Mouse (Mus musculus) Patski (cell line): ENCODE results near the gene Adarb2. TPM values are rescaled to one million over a fixed set of nuclear protein-coding genes. Genes with fewer than 3 reads are reported as not detected.

Source experiments
- ATAC-seq: fragments of 100-300 bp; one replicate; pipeline ENCODE4 v1.8.0; 2021
- CTCF ChIA-PET: fragments of 350-600 bp; sonication (Branson Sonifier 250); formaldehyde crosslinking; loops from one replicate; lab custom pipeline; 2022; ENCODE audit warnings: inconsistent platforms; lab: Charles Lee
- POLR2A ChIA-PET: fragments of 350-600 bp; sonication (Branson Sonifier 250); formaldehyde crosslinking; loops from one replicate; lab custom pipeline; 2022; ENCODE audit warnings: antibody characterized with exemption, inconsistent platforms; lab: Charles Lee
- DNase-seq: peaks from one replicate; pipeline ENCODE4 v3.0.0-alpha.2; 2011; ENCODE audit warnings: low read depth, low spot score
- H3K27me3 ChIP-seq: fragments of 371-371 bp; one replicate; pipeline ENCODE4 v1.5.1; 2021
- CTCF ChIP-seq: fragments of 100-300 bp; IDR thresholded peaks from one replicate; pipeline ENCODE4 v1.5.1; 2021
- in situ Hi-C: fragments of 300-500 bp; cut with MboI; formaldehyde crosslinking; loops from 3 replicates; pipeline ENCODE4 v1.11.1; 2018; ENCODE audit warnings: low pct_unique_long_range_greater_than_20kb, mixed read lengths
- polyA plus RNA-seq: library from polyadenylated mRNA; unstranded; gene quantifications from one replicate; pipeline ENCODE4 v1.2.3, GENCODE M21; 2021

The Adarb2 gene
- polyA plus RNA-seq, 1 experiment from 2014 or later: 0.01 TPM

- no peak for DNase-seq
- ChIA-PET POLR2A (no interaction called here), CTCF (no interaction called here)
- ATAC-seq: no peak
- in situ Hi-C loops: no loop called here
- H3K27me3 ChIP-seq: no peaks in the 10 kb centered on the region
- no peak for TF ChIP-seq CTCF
Measured at GRCm38 (mm10) chr13:8369868-8370387, 167.3 kb downstream of the Adarb2 start.

- H3K27me3 ChIP-seq: no peaks in the 10 kb centered on the region
- DNase-seq: no peak
- POLR2A ChIA-PET: no interaction called here
- TF ChIP-seq CTCF: no peak
- in situ Hi-C loops: no loop called here
- CTCF ChIA-PET: interaction anchor here (1.1 kb wide), 1 partner anchor 56 kb away, joined by 3 read pairs; no protein-coding TSS in a partner anchor
- no peak for ATAC-seq
Measured at GRCm38 (mm10) chr13:8388541-8388940, 185.9 kb downstream of the Adarb2 start.

GRCm38 (mm10) chr13:8400265-8401041 lies 197.8 kb downstream of the Adarb2 start:
- in situ Hi-C loops: no loop called here
- CTCF ChIA-PET: interaction anchor here (1.0 kb wide), 1 partner anchor 12 kb away, joined by 3 read pairs; no protein-coding TSS in a partner anchor
- POLR2A ChIA-PET: interaction anchor here (0.5 kb wide), 1 partner anchor 215 kb away, joined by 3 read pairs; no protein-coding TSS in a partner anchor
- no peak for TF ChIP-seq CTCF
- ATAC-seq (no peak), DNase-seq (no peak)
- no peaks in the 10 kb centered on the region for H3K27me3 ChIP-seq

- ChIA-PET POLR2A (no interaction called here), CTCF (no interaction called here)
- in situ Hi-C loops: no loop called here
- DNase-seq: no peak
- no peak for TF ChIP-seq CTCF
- no peaks in the 10 kb centered on the region for H3K27me3 ChIP-seq
- ATAC-seq: no peak
Measured at GRCm38 (mm10) chr13:8402324-8402873, 199.7 kb downstream of the Adarb2 start.

GRCm38 (mm10) chr13:8406020-8406419 lies 203.4 kb downstream of the Adarb2 start:
- H3K27me3 ChIP-seq: no peaks in the 10 kb centered on the region
- no peak for ATAC-seq
- in situ Hi-C loops: no loop called here
- no peak for DNase-seq
- TF ChIP-seq CTCF: no peak
- POLR2A ChIA-PET: no interaction called here
- CTCF ChIA-PET: no interaction called here

GRCm38 (mm10) chr13:8410353-8411318 lies 208.0 kb downstream of the Adarb2 start:
- H3K27me3 ChIP-seq: no peaks in the 10 kb centered on the region
- POLR2A ChIA-PET: no interaction called here
- DNase-seq (no peak), ATAC-seq (no peak)
- in situ Hi-C loops: no loop called here
- TF ChIP-seq CTCF: no peak
- CTCF ChIA-PET: no interaction called here

- CTCF ChIA-PET: no interaction called here
- POLR2A ChIA-PET: interaction anchor here (0.6 kb wide), 1 partner anchor 280 kb away, joined by 3 read pairs; no protein-coding TSS in a partner anchor
- no peak for DNase-seq
- no peak for TF ChIP-seq CTCF
- in situ Hi-C loops: no loop called here
- ATAC-seq: no peak
- no peaks in the 10 kb centered on the region for H3K27me3 ChIP-seq
Measured at GRCm38 (mm10) chr13:8424019-8424719, 221.5 kb downstream of the Adarb2 start.

GRCm38 (mm10) chr13:8439188-8439835 lies 236.6 kb downstream of the Adarb2 start:
- no peaks in the 10 kb centered on the region for H3K27me3 ChIP-seq
- POLR2A ChIA-PET: interaction anchor here (0.6 kb wide), 1 partner anchor 245 kb away, joined by 3 read pairs; no protein-coding TSS in a partner anchor
- CTCF ChIA-PET: no interaction called here
- DNase-seq (no peak), ATAC-seq (no peak)
- in situ Hi-C loops: no loop called here
- TF ChIP-seq CTCF: no peak

GRCm38 (mm10) chr13:8445415-8445814 lies 242.7 kb downstream of the Adarb2 start:
- no peak for TF ChIP-seq CTCF
- CTCF ChIA-PET: interaction anchor here (1.0 kb wide), 1 partner anchor 57 kb away, joined by 3 read pairs; no protein-coding TSS in a partner anchor
- no peaks in the 10 kb centered on the region for H3K27me3 ChIP-seq
- in situ Hi-C loops: no loop called here
- POLR2A ChIA-PET: no interaction called here
- no peak for ATAC-seq
- DNase-seq: no peak
